Mouse (Mus musculus): Measurements from ENCODE around the gene Kcnh8. TPM values are rescaled to one million over a fixed set of nuclear protein-coding genes. Genes with fewer than 3 reads are reported as not detected.
A peak's percentile ranks its signal among the peaks of the same experiment; 100 is the strongest.

Gene Kcnh8
- polyA plus RNA-seq (2015; fragmentation: Nextera tagmentation; extraction: Ambion mirVana) = 4.1 and 4.2 TPM in 2 replicates

GRCm38 (mm10) chr17:52602093-52602780, at the start of gene Kcnh8:
Gene Kcnh8, plus strand, starts transcription at chr17:52602709.
- Histone ChIP-seq H3K4me1 (peaks cover 21% of the 10 kb centered on the region), H3K9ac (replicated peaks) (peak within 1 kb of the TSS; percentile 64), H3K4me3 (replicated peaks) (peak within 1 kb of the TSS; percentile 70), H3K4me2 (peak within 1 kb of the TSS; percentile 95), H3K9me3 (replicated peaks) (no peaks in the 10 kb centered on the region), H3K27me3 (replicated peaks) (no peaks in the 10 kb centered on the region), H3K36me3 (no peaks in the 10 kb centered on the region), H3K27ac (replicated peaks) (peak within 1 kb of the TSS; percentile 88)
- ATAC-seq (ENCODE audit: low FRiP score) = peak; percentile 69
- WGBS = 0% methylated on average over 40 of the region's 40 CpGs

DNA sequence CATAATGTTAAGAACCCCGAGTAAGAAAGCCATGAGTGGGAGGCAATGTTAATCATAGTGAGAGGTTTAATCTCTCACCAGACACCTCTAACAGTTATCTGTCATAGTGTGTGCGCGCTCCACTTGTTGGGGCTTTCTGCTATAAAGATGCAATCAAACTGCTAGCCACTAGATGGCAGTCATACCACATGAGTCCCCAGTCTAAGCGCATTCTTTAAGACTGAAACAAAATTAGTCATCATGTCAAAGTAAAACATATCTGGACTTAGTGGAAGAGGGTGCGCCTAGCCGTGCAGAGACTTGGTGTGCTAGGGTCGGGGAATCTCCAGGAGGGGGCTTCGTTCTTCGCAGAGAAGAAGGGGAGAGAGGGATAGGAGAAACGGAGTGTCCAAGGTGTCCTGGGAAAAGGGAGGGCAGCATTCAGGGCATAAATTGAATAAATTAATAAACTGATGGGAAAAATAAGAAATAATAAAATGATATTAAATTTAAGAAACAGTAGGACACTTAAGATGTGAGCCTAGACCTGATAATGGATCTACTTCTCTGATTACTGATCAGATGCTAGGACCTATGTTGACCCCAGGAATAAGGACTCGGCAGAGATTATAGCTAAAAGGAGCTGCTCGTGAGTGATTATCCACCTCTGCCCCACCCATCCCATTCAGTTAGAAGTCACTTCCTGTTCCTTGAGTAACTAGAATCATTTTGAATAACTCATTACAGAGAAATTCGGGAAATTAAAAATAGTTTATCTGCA, 42.4 kb upstream of the Kcnh8 start:
- Histone ChIP-seq H3K4me1 (no peaks in the 10 kb centered on the region), H3K27me3 (replicated peaks) (no peaks in the 10 kb centered on the region), H3K27ac (replicated peaks) (no peak overlapping the region), H3K36me3 (no peaks in the 10 kb centered on the region), H3K9ac (replicated peaks) (no peak overlapping the region), H3K9me3 (replicated peaks) (no peaks in the 10 kb centered on the region), H3K4me3 (replicated peaks) (peak overlapping the region; percentile 17; the same call in 1 of the 2 replicates), H3K4me2 (peak overlapping the region; percentile 50)
- WGBS = 37% methylated on average over 13 of the region's 13 CpGs
- peak; percentile 86 for ATAC-seq (ENCODE audit: low FRiP score)

- Histone ChIP-seq H3K4me2 (no peak overlapping the region), H3K27ac (replicated peaks) (no peak overlapping the region), H3K27me3 (replicated peaks) (no peaks in the 10 kb centered on the region), H3K9ac (replicated peaks) (no peak overlapping the region), H3K36me3 (no peaks in the 10 kb centered on the region), H3K4me3 (replicated peaks) (no peak overlapping the region), H3K4me1 (no peaks in the 10 kb centered on the region), H3K9me3 (replicated peaks) (no peaks in the 10 kb centered on the region)
- WGBS = 66% methylated on average over 4 of the region's 4 CpGs
- no peak for ATAC-seq (ENCODE audit: low FRiP score)
Measured at GRCm38 (mm10) chr17:52565467-52566155, 36.9 kb upstream of the Kcnh8 start.

DNA sequence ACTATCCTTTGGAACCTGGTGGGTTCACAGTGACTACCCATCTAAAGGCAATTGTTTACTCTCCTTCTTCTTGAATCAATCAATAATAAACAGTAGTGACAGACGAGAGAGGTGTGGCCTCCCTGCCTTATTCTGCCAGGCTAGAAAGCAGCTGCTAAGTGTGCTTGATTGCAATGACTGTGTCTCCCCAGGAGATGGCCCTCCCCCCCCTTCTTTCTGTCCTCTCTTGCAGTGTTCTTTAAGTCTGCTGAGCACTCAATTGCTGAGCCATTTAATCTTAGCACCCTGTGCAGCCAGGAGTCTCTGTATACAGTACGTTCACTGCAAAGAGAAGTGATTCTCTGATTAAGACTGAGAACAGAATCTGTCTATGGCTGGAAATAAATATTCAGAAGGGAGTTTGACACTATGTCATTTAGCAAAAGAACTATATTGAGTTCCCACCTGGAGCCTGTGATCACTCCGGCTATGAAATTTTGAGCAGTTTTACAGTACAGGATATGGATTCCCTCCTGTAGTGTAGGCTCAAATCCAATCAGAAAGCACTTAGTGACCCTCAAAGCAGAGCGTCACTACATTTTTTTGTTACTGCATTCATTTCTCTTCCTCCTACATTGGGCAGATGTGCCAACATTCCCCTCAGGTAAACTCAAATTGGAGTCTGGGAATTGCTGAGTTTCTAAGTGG, 32.8 kb upstream of the Kcnh8 start:
- Histone ChIP-seq H3K27ac (replicated peaks) (no peak overlapping the region), H3K4me1 (no peaks in the 10 kb centered on the region), H3K4me2 (no peak overlapping the region), H3K9ac (replicated peaks) (no peak overlapping the region), H3K36me3 (no peaks in the 10 kb centered on the region), H3K27me3 (replicated peaks) (no peaks in the 10 kb centered on the region), H3K4me3 (replicated peaks) (no peak overlapping the region), H3K9me3 (replicated peaks) (no peaks in the 10 kb centered on the region)
- 73% methylated on average over 4 of the region's 4 CpGs for WGBS
- peak; percentile 92 for ATAC-seq (ENCODE audit: low FRiP score)

DNA sequence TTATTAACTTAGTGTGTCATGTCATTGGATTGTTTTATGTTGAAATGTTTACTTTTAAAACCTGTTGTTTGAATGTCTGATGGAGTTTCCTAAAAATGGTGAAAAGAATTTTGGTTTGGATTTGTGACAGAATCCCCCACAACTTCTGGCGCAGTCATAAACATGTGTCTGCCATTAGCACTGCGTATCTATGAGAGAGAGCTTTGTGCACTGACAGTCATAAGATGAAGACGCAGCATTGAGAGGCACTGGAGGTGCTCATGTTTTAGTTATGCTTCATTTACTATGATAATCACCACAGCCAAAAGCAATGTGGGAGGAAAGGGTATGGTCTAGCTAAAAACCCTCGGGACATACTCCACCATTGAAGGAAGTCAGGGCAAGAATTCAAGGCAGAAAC, 30.3 kb upstream of the Kcnh8 start:
- H3K4me3 ChIP-seq (replicated peaks) = no peak overlapping the region
- no peaks in the 10 kb centered on the region for H3K4me1 ChIP-seq
- no peaks in the 10 kb centered on the region for H3K27me3 ChIP-seq (replicated peaks)
- no peaks in the 10 kb centered on the region for H3K9me3 ChIP-seq (replicated peaks)
- H3K9ac ChIP-seq (replicated peaks) = no peak overlapping the region
- no peak for ATAC-seq (ENCODE audit: low FRiP score)
- H3K4me2 ChIP-seq = no peak overlapping the region
- no peak overlapping the region for H3K27ac ChIP-seq (replicated peaks)
- 45% methylated on average over 4 of the region's 4 CpGs for WGBS
- H3K36me3 ChIP-seq = no peaks in the 10 kb centered on the region

DNA sequence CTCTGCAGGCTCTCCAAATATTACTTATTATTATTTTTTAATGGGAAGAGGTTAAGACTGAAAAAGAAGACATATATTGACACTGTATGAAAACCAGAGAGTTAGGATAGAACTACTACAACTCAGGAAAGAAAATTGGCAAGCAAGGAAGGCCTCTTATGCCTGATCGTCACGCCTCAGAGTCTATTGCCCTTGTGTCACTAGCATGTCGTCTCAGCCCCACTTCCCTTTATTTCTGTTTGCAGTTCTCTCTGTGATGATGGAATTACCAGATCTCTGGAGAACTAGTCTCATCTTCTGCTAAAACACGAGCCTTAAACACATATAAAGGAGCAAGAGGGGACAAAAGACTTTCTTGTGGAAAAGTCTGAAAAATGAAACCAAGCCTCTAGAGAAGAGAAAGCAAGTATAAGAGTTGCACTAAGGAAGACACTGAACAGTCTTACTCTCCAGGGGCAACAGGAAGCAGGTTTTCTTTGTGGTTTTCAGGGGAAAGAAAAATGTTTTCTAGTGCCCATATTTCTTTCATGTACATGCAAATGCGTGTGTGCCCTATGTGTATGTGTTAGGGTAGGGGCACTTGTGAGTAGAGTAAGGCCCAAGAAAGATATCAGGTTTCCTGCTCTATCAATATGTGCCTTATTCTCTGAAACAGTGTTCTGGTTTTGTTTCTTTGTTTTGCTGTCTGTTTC, 10.9 kb upstream of the Kcnh8 start:
- no peak overlapping the region for H3K4me2 ChIP-seq
- no peaks in the 10 kb centered on the region for H3K36me3 ChIP-seq
- no peaks in the 10 kb centered on the region for H3K27me3 ChIP-seq (replicated peaks)
- no peak overlapping the region for H3K4me3 ChIP-seq (replicated peaks)
- 71% methylated on average over 5 of the region's 5 CpGs for WGBS
- no peak overlapping the region for H3K27ac ChIP-seq (replicated peaks)
- no peaks in the 10 kb centered on the region for H3K4me1 ChIP-seq
- H3K9ac ChIP-seq (replicated peaks) = no peak overlapping the region
- no peaks in the 10 kb centered on the region for H3K9me3 ChIP-seq (replicated peaks)
- no peak for ATAC-seq (ENCODE audit: low FRiP score)

GRCm38 (mm10) chr17:52599141-52599540, 3.4 kb upstream of the Kcnh8 start:
- H3K9ac ChIP-seq (replicated peaks) = no peak overlapping the region
- H3K4me2 ChIP-seq = no peak overlapping the region
- 49% methylated on average over 3 of the region's 3 CpGs for WGBS
- no peak overlapping the region for H3K27ac ChIP-seq (replicated peaks)
- H3K4me3 ChIP-seq (replicated peaks) = no peak overlapping the region
- H3K36me3 ChIP-seq = no peaks in the 10 kb centered on the region
- H3K4me1 ChIP-seq = peaks cover 20% of the 10 kb centered on the region
- H3K27me3 ChIP-seq (replicated peaks) = no peaks in the 10 kb centered on the region
- H3K9me3 ChIP-seq (replicated peaks) = no peaks in the 10 kb centered on the region
- no peak for ATAC-seq (ENCODE audit: low FRiP score)

- peaks cover 21% of the 10 kb centered on the region for H3K4me1 ChIP-seq
- peak overlapping the region; percentile 88 for H3K27ac ChIP-seq (replicated peaks)
- ATAC-seq (ENCODE audit: low FRiP score) = peak; percentile 94
- peak overlapping the region; percentile 95 for H3K4me2 ChIP-seq
- under 1% methylated on average over 22 of the region's 22 CpGs for WGBS
- H3K9me3 ChIP-seq (replicated peaks) = no peaks in the 10 kb centered on the region
- peak overlapping the region; percentile 64 for H3K9ac ChIP-seq (replicated peaks)
- no peaks in the 10 kb centered on the region for H3K27me3 ChIP-seq (replicated peaks)
- peak overlapping the region; percentile 70 for H3K4me3 ChIP-seq (replicated peaks)
- no peaks in the 10 kb centered on the region for H3K36me3 ChIP-seq
Measured at GRCm38 (mm10) chr17:52600882-52601371, 1.6 kb upstream of the Kcnh8 start.

- H3K27ac ChIP-seq (replicated peaks) = peak overlapping the region; percentile 88
- no peaks in the 10 kb centered on the region for H3K9me3 ChIP-seq (replicated peaks)
- peaks cover 21% of the 10 kb centered on the region for H3K4me1 ChIP-seq
- ATAC-seq (ENCODE audit: low FRiP score) = no peak
- peak overlapping the region; percentile 64 for H3K9ac ChIP-seq (replicated peaks)
- no peaks in the 10 kb centered on the region for H3K36me3 ChIP-seq
- peak overlapping the region; percentile 70 for H3K4me3 ChIP-seq (replicated peaks)
- no peaks in the 10 kb centered on the region for H3K27me3 ChIP-seq (replicated peaks)
- under 1% methylated on average over 14 of the region's 14 CpGs for WGBS
- H3K4me2 ChIP-seq = peak overlapping the region; percentile 95
Measured at GRCm38 (mm10) chr17:52602781-52603170, 267 bp downstream of the Kcnh8 start.

- Histone ChIP-seq H3K4me1 (peaks cover 21% of the 10 kb centered on the region), H3K36me3 (no peaks in the 10 kb centered on the region), H3K9me3 (replicated peaks) (no peaks in the 10 kb centered on the region), H3K27me3 (replicated peaks) (no peaks in the 10 kb centered on the region), H3K4me2 (peak overlapping the region; percentile 95), H3K9ac (replicated peaks) (peak overlapping the region; percentile 64), H3K27ac (replicated peaks) (no peak overlapping the region), H3K4me3 (replicated peaks) (peak overlapping the region; percentile 70)
- ATAC-seq (ENCODE audit: low FRiP score) = no peak
- 4% methylated on average over 5 of the region's 5 CpGs for WGBS
Measured at GRCm38 (mm10) chr17:52603411-52603810, 902 bp downstream of the Kcnh8 start.

DNA sequence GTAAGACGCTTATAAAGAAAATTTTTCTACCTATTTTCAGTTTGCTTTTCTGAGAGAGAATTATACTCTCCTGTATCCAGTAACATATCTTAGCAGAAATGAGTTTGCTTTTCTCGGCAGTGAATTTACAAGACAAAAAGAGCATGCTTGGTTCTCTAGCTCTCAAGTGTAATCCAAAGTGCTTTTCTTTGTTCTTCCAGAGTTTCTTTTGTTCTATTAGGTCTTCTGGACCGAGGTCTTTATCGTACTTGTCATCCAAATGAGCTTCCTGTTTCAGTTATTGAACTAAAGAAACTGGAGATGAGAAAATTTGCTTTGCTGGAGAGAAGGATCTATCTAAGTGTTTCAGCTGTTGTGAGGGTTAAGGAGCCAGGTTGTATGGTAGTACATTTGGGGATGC, 8.9 kb downstream of the Kcnh8 start:
- no peaks in the 10 kb centered on the region for H3K27me3 ChIP-seq (replicated peaks)
- H3K9me3 ChIP-seq (replicated peaks) = no peaks in the 10 kb centered on the region
- H3K9ac ChIP-seq (replicated peaks) = no peak overlapping the region
- WGBS = 55% methylated on average over 4 of the region's 4 CpGs
- no peak for ATAC-seq (ENCODE audit: low FRiP score)
- no peak overlapping the region for H3K27ac ChIP-seq (replicated peaks)
- H3K4me1 ChIP-seq = no peaks in the 10 kb centered on the region
- H3K4me3 ChIP-seq (replicated peaks) = no peak overlapping the region
- H3K36me3 ChIP-seq = no peaks in the 10 kb centered on the region
- H3K4me2 ChIP-seq = no peak overlapping the region

Data from neural tube, embryonic 15.5 days (tissue).